Mouse (Mus musculus): ENCODE results near the gene Itga6. TPM values are rescaled to one million over a fixed set of nuclear protein-coding genes. Genes with fewer than 3 reads are reported as not detected.

Gene Itga6
- polyA plus RNA-seq, 1 experiment, result 151 TPM

GRCm38 (mm10) chr2:71786060-71786459 is 40.6 kb downstream of the Itga6 start:
- Histone ChIP-seq H3K9me3 (replicated peaks; ENCODE audit: control insufficient read depth, insufficient read depth, low read length, poor library complexity, severe bottlenecking) (no peaks in the 10 kb centered on the region), H3K4me3 (ENCODE audit: low read depth, low read length) (no peak overlapping the region), H3K36me3 (ENCODE audit: control insufficient read depth, insufficient read depth, low read length, poor library complexity, severe bottlenecking) (no peaks in the 10 kb centered on the region), H3K4me1 (ENCODE audit: control insufficient read depth, insufficient read depth, low read length) (peaks cover 3% of the 10 kb centered on the region), H3K27me3 (ENCODE audit: control insufficient read depth, insufficient read depth, low read length, poor library complexity, severe bottlenecking) (no peaks in the 10 kb centered on the region), H3K9ac (ENCODE audit: low read depth, poor library complexity, severe bottlenecking) (peak overlapping the region; percentile 82), H3K27ac (ENCODE audit: insufficient read depth, low read length) (no peak overlapping the region)
- TF ChIP-seq CTCF (IDR thresholded peaks at IDR 0.05; ENCODE audit: low read depth, low read length) (no peak), EP300 (IDR thresholded peaks at IDR 0.05; ENCODE audit: insufficient read depth, low read depth, low read length) (no peak)

GRCm38 (mm10) chr2:71786591-71787155 is 41.3 kb downstream of the Itga6 start:
- peak overlapping the region; percentile 82 for H3K9ac ChIP-seq (ENCODE audit: low read depth, poor library complexity, severe bottlenecking)
- H3K27me3 ChIP-seq (ENCODE audit: control insufficient read depth, insufficient read depth, low read length, poor library complexity, severe bottlenecking), result no peaks in the 10 kb centered on the region
- peaks cover 3% of the 10 kb centered on the region for H3K4me1 ChIP-seq (ENCODE audit: control insufficient read depth, insufficient read depth, low read length)
- TF ChIP-seq POLR2A (IDR thresholded peaks at IDR 0.05; ENCODE audit: insufficient read depth, low read length) (peak; percentile 49), CTCF (IDR thresholded peaks at IDR 0.05; ENCODE audit: low read depth, low read length) (no peak), EP300 (IDR thresholded peaks at IDR 0.05; ENCODE audit: insufficient read depth, low read depth, low read length) (no peak)
- H3K36me3 ChIP-seq (ENCODE audit: control insufficient read depth, insufficient read depth, low read length, poor library complexity, severe bottlenecking), result no peaks in the 10 kb centered on the region
- peak overlapping the region; percentile 92 for H3K4me3 ChIP-seq (ENCODE audit: low read depth, low read length)
- 0 out of 2 replicates have a peak overlapping the region, but pooled peaks have one; percentile 17 for H3K27ac ChIP-seq (ENCODE audit: insufficient read depth, low read length)
- no peaks in the 10 kb centered on the region for H3K9me3 ChIP-seq (replicated peaks; ENCODE audit: control insufficient read depth, insufficient read depth, low read length, poor library complexity, severe bottlenecking)

- H3K9me3 ChIP-seq (replicated peaks; ENCODE audit: control insufficient read depth, insufficient read depth, low read length, poor library complexity, severe bottlenecking), result no peaks in the 10 kb centered on the region
- H3K4me3 ChIP-seq (ENCODE audit: low read depth, low read length), result peak overlapping the region; percentile 92
- peak overlapping the region; percentile 82 for H3K9ac ChIP-seq (ENCODE audit: low read depth, poor library complexity, severe bottlenecking)
- H3K27me3 ChIP-seq (ENCODE audit: control insufficient read depth, insufficient read depth, low read length, poor library complexity, severe bottlenecking), result no peaks in the 10 kb centered on the region
- no peaks in the 10 kb centered on the region for H3K36me3 ChIP-seq (ENCODE audit: control insufficient read depth, insufficient read depth, low read length, poor library complexity, severe bottlenecking)
- TF ChIP-seq POLR2A (IDR thresholded peaks at IDR 0.05; ENCODE audit: insufficient read depth, low read length), result no peak
- peaks cover 3% of the 10 kb centered on the region for H3K4me1 ChIP-seq (ENCODE audit: control insufficient read depth, insufficient read depth, low read length)
- H3K27ac ChIP-seq (ENCODE audit: insufficient read depth, low read length), result 0 out of 2 replicates have a peak overlapping the region, but pooled peaks have one; percentile 2
These were observed 41.8 kb downstream of the Itga6 start for GRCm38 (mm10) chr2:71787156-71787590.

GRCm38 (mm10) chr2:71787591-71788460 is 42.4 kb downstream of the Itga6 start:
- Histone ChIP-seq H3K27ac (ENCODE audit: insufficient read depth, low read length) (0 out of 2 replicates have a peak overlapping the region, but pooled peaks have one; percentile 12), H3K36me3 (ENCODE audit: control insufficient read depth, insufficient read depth, low read length, poor library complexity, severe bottlenecking) (no peaks in the 10 kb centered on the region), H3K27me3 (ENCODE audit: control insufficient read depth, insufficient read depth, low read length, poor library complexity, severe bottlenecking) (no peaks in the 10 kb centered on the region), H3K9me3 (replicated peaks; ENCODE audit: control insufficient read depth, insufficient read depth, low read length, poor library complexity, severe bottlenecking) (no peaks in the 10 kb centered on the region; the same call in 1 of the 2 replicates), H3K4me3 (ENCODE audit: low read depth, low read length) (peak overlapping the region; percentile 92), H3K4me1 (ENCODE audit: control insufficient read depth, insufficient read depth, low read length) (peaks cover 3% of the 10 kb centered on the region), H3K9ac (ENCODE audit: low read depth, poor library complexity, severe bottlenecking) (peak overlapping the region; percentile 82)
- TF ChIP-seq EP300 (IDR thresholded peaks at IDR 0.05; ENCODE audit: insufficient read depth, low read depth, low read length), result no peak
- TF ChIP-seq POLR2A (IDR thresholded peaks at IDR 0.05; ENCODE audit: insufficient read depth, low read length), result no peak
- TF ChIP-seq CTCF (IDR thresholded peaks at IDR 0.05; ENCODE audit: low read depth, low read length), result no peak

- H3K27ac ChIP-seq (ENCODE audit: insufficient read depth, low read length), result no peak overlapping the region
- no peaks in the 10 kb centered on the region; the same call in 1 of the 2 replicates for H3K36me3 ChIP-seq (ENCODE audit: control insufficient read depth, insufficient read depth, low read length, poor library complexity, severe bottlenecking)
- TF ChIP-seq CTCF (IDR thresholded peaks at IDR 0.05; ENCODE audit: low read depth, low read length) (no peak), EP300 (IDR thresholded peaks at IDR 0.05; ENCODE audit: insufficient read depth, low read depth, low read length) (no peak), POLR2A (IDR thresholded peaks at IDR 0.05; ENCODE audit: insufficient read depth, low read length) (no peak)
- peaks cover 5% of the 10 kb centered on the region for H3K4me1 ChIP-seq (ENCODE audit: control insufficient read depth, insufficient read depth, low read length)
- H3K9ac ChIP-seq (ENCODE audit: low read depth, poor library complexity, severe bottlenecking), result no peak overlapping the region
- H3K27me3 ChIP-seq (ENCODE audit: control insufficient read depth, insufficient read depth, low read length, poor library complexity, severe bottlenecking), result no peaks in the 10 kb centered on the region
- H3K9me3 ChIP-seq (replicated peaks; ENCODE audit: control insufficient read depth, insufficient read depth, low read length, poor library complexity, severe bottlenecking), result no peaks in the 10 kb centered on the region; the same call in 1 of the 2 replicates
- H3K4me3 ChIP-seq (ENCODE audit: low read depth, low read length), result no peak overlapping the region
These were observed 45.3 kb downstream of the Itga6 start for GRCm38 (mm10) chr2:71790752-71791151.

- no peaks in the 10 kb centered on the region; the same call in 1 of the 2 replicates for H3K9me3 ChIP-seq (replicated peaks; ENCODE audit: control insufficient read depth, insufficient read depth, low read length, poor library complexity, severe bottlenecking)
- H3K4me3 ChIP-seq (ENCODE audit: low read depth, low read length), result no peak overlapping the region
- no peaks in the 10 kb centered on the region; the same call in 1 of the 2 replicates for H3K36me3 ChIP-seq (ENCODE audit: control insufficient read depth, insufficient read depth, low read length, poor library complexity, severe bottlenecking)
- H3K4me1 ChIP-seq (ENCODE audit: control insufficient read depth, insufficient read depth, low read length), result peaks cover 8% of the 10 kb centered on the region
- no peak overlapping the region for H3K9ac ChIP-seq (ENCODE audit: low read depth, poor library complexity, severe bottlenecking)
- no peaks in the 10 kb centered on the region for H3K27me3 ChIP-seq (ENCODE audit: control insufficient read depth, insufficient read depth, low read length, poor library complexity, severe bottlenecking)
- TF ChIP-seq POLR2A (IDR thresholded peaks at IDR 0.05; ENCODE audit: insufficient read depth, low read length) (no peak), CTCF (IDR thresholded peaks at IDR 0.05; ENCODE audit: low read depth, low read length) (no peak), EP300 (IDR thresholded peaks at IDR 0.05; ENCODE audit: insufficient read depth, low read depth, low read length) (no peak)
- no peak overlapping the region for H3K27ac ChIP-seq (ENCODE audit: insufficient read depth, low read length)
These were observed 45.8 kb downstream of the Itga6 start for GRCm38 (mm10) chr2:71791203-71791602.
